Mouse (Mus musculus): ENCODE measurements at regions not wholly inside any gene's neighbourhood (a gene's known extent, or its start where the extent isn't known, plus 50 kb on each side); places are given as distances from the start of the nearest gene placed in this dataset.

- TF ChIP-seq CTCF (conservative IDR thresholded peaks at IDR 0.05; ENCODE audit: low read length) (no peak), NANOG (IDR thresholded peaks at IDR 0.05; ENCODE audit: borderline replicate concordance, low read length) (no peak)
Observed at GRCm38 (mm10) chr3:147054157-147054838, 202.1 kb downstream of the Ttll7 start.
